In genomic region chr7:126474486-126474955, GRCm38 (mm10) we compare ENCODE assay signal across 8 mouse cellular contexts. TPM values are rescaled to one million over a fixed set of nuclear protein-coding genes. Genes with fewer than 3 reads are reported as not detected.
DNase-seq lines count a peak whose midpoint lies in the region; ATAC-seq lines count a peak whose summit lies in the region.

No protein-coding gene starts in this region.

- DNase-seq in embryo, embryonic 10 days (ENCODE audit: low spot score): peak; percentile 9
- no peak for DNase-seq in embryo, embryonic 10.5 days (ENCODE audit: low spot score)
- DNase-seq in urinary bladder, postnatal 25 days (ENCODE audit: low spot score): peak; percentile 26
- DNase-seq in urinary bladder, postnatal 10 days (ENCODE audit: low spot score): no peak
- DNase-seq in ovary, postnatal 10 days (ENCODE audit: low spot score): no peak
- no peak for DNase-seq in frontal cortex, postnatal 25 days (ENCODE audit: low spot score in 2 of 2)

- WGBS in hindbrain, embryonic 13.5 days: 2% methylated on average over 23 of the region's 27 CpGs
- under 1% methylated on average over 27 of the region's 27 CpGs for WGBS in liver, embryonic 16.5 days (ENCODE audit: insufficient replicate concordance)

- peaks cover 35% of the 10 kb centered on the region for H3K36me3 ChIP-seq in hindbrain, embryonic 13.5 days
- H3K36me3 ChIP-seq in liver, embryonic 16.5 days (ENCODE audit: control insufficient read depth, insufficient read depth): peaks cover 11% of the 10 kb centered on the region

- H3K4me1 ChIP-seq in hindbrain, embryonic 13.5 days (replicated peaks): peaks cover 33% of the 10 kb centered on the region
- H3K4me1 ChIP-seq in liver, embryonic 16.5 days (ENCODE audit: control insufficient read depth, low read depth, low read length): peaks cover 22% of the 10 kb centered on the region

- H3K9me3 ChIP-seq in hindbrain, embryonic 13.5 days: no peaks in the 10 kb centered on the region
- no peaks in the 10 kb centered on the region for H3K9me3 ChIP-seq in liver, embryonic 16.5 days (replicated peaks; ENCODE audit: control insufficient read depth, low read length)

- H3K4me3 ChIP-seq in hindbrain, embryonic 13.5 days: peak overlapping the region; percentile 88
- H3K4me3 ChIP-seq in liver, embryonic 16.5 days (ENCODE audit: low read depth, low read length): peak overlapping the region; percentile 86

- peak overlapping the region; percentile 98 for H3K9ac ChIP-seq in hindbrain, embryonic 13.5 days
- H3K9ac ChIP-seq in liver, embryonic 16.5 days (ENCODE audit: low read depth, low read length): peak overlapping the region; percentile 94

- no peaks in the 10 kb centered on the region for H3K27me3 ChIP-seq in hindbrain, embryonic 13.5 days
- no peaks in the 10 kb centered on the region for H3K27me3 ChIP-seq in liver, embryonic 16.5 days (ENCODE audit: control insufficient read depth, insufficient read depth, low read depth, low read length)

- H3K4me2 ChIP-seq in hindbrain, embryonic 13.5 days: peak overlapping the region; percentile 97
- peak overlapping the region; percentile 89 for H3K4me2 ChIP-seq in liver, embryonic 16.5 days (ENCODE audit: low read depth, low read length)

- H3K27ac ChIP-seq in hindbrain, embryonic 13.5 days: peak overlapping the region; percentile 97
- H3K27ac ChIP-seq in liver, embryonic 16.5 days (ENCODE audit: low read length): peak overlapping the region; percentile 88

- ATAC-seq in hindbrain, embryonic 13.5 days (ENCODE audit: low FRiP score): peak; percentile 52
- ATAC-seq in liver, embryonic 16.5 days (ENCODE audit: low read depth): peak; percentile 4; the same call in 1 of the 2 replicates

RNA-seq across cellular contexts. Expression of gene Sh2b1, which starts 0.7 kb away (rescaled TPM):
- 63.7 and 64.5 TPM in 2 replicates for polyA plus RNA-seq in hindbrain, embryonic 13.5 days (2015; fragmentation: Nextera tagmentation; extraction: Ambion mirVana)
- 14.2 and 14.5 TPM in 2 replicates for polyA plus RNA-seq in liver, embryonic 16.5 days (2015; fragmentation: Nextera tagmentation; extraction: Ambion mirVana)

RNA-seq across cellular contexts. Expression of gene Atp2a1, which starts 11.6 kb away (rescaled TPM):
- polyA plus RNA-seq in hindbrain, embryonic 13.5 days (2015; fragmentation: Nextera tagmentation; extraction: Ambion mirVana): 1.5 and 4.1 TPM in 2 replicates
- 8.7 and 22.0 TPM in 2 replicates for polyA plus RNA-seq in liver, embryonic 16.5 days (2015; fragmentation: Nextera tagmentation; extraction: Ambion mirVana)

RNA-seq across cellular contexts. Expression of gene Tufm, which starts 12.6 kb away (rescaled TPM):
- 118 and 120 TPM in 2 replicates for polyA plus RNA-seq in hindbrain, embryonic 13.5 days (2015; fragmentation: Nextera tagmentation; extraction: Ambion mirVana)
- polyA plus RNA-seq in liver, embryonic 16.5 days (2015; fragmentation: Nextera tagmentation; extraction: Ambion mirVana): 81.0 and 84.0 TPM in 2 replicates

RNA-seq across cellular contexts. Expression of gene Atxn2l, which starts 28.7 kb away (rescaled TPM):
- 61.6 and 65.4 TPM in 2 replicates for polyA plus RNA-seq in hindbrain, embryonic 13.5 days (2015; fragmentation: Nextera tagmentation; extraction: Ambion mirVana)
- 21.6 and 24.5 TPM in 2 replicates for polyA plus RNA-seq in liver, embryonic 16.5 days (2015; fragmentation: Nextera tagmentation; extraction: Ambion mirVana)

RNA-seq across cellular contexts. Expression of gene Rabep2, which starts 46.0 kb away (rescaled TPM):
- 24.3 and 26.8 TPM in 2 replicates for polyA plus RNA-seq in hindbrain, embryonic 13.5 days (2015; fragmentation: Nextera tagmentation; extraction: Ambion mirVana)
- polyA plus RNA-seq in liver, embryonic 16.5 days (2015; fragmentation: Nextera tagmentation; extraction: Ambion mirVana): 6.0 and 6.3 TPM in 2 replicates

Comparison
In these comparisons a context has a peak if more than half of its experiments do, and no peak if none do; other contexts are left out.
1. DNase-seq: peak in embryo, embryonic 10 days (single experiment) and urinary bladder, postnatal 25 days (single experiment); none in embryo, embryonic 10.5 days (single experiment), urinary bladder, postnatal 10 days (single experiment), ovary, postnatal 10 days (single experiment) and frontal cortex, postnatal 25 days (0 of 2).